Mouse (Mus musculus) stomach, postnatal 0 days (tissue): ENCODE measurements around the gene Cdc42bpa. TPM values are rescaled to one million over a fixed set of nuclear protein-coding genes. Genes with fewer than 3 reads are reported as not detected.

Experiments used
- ATAC-seq: fragments of 200-750 bp; cut with Nextera tagmentation; 2 replicates; pipeline ENCODE4 v1.8.0; 2017; ENCODE audit not compliant: low FRiP score, low TSS enrichment
- DNase-seq: peaks from one replicate; pipeline ENCODE4 v3.0.0-alpha.2; 2016; ENCODE audit warnings: low spot score
- H3K27ac ChIP-seq: fragments of 300-500 bp; sonication (generic); replicated peaks from 2 replicates; pipeline ENCODE4 v1.5.1; 2014; ENCODE audit warnings: mild to moderate bottlenecking, control low read depth
- H3K27me3 ChIP-seq: fragments of 300-500 bp; sonication (generic); 2 replicates; pipeline ENCODE4 v1.6.1; 2014; ENCODE audit warnings: low read length; ENCODE audit not compliant: control insufficient read depth, insufficient read depth
- H3K36me3 ChIP-seq: fragments of 300-500 bp; sonication (generic); 2 replicates; pipeline ENCODE4 v1.6.1; 2014; ENCODE audit warnings: low read length, mixed read lengths; ENCODE audit not compliant: control insufficient read depth, insufficient read depth
- H3K4me1 ChIP-seq: fragments of 300-500 bp; sonication (generic); replicated peaks from 2 replicates; pipeline ENCODE4 v1.6.1; 2014; ENCODE audit warnings: antibody characterized with exemption; ENCODE audit not compliant: control insufficient read depth, insufficient read depth
- H3K4me2 ChIP-seq: fragments of 300-500 bp; sonication (generic); replicated peaks from 2 replicates; pipeline ENCODE4 v1.6.1; 2014; ENCODE audit warnings: low read depth, mild to moderate bottlenecking, control low read depth, moderate library complexity
- H3K4me3 ChIP-seq: fragments of 300-500 bp; sonication (generic); 2 replicates; pipeline ENCODE4 v1.5.1; 2014; ENCODE audit warnings: low read depth, low read length, control low read depth
- H3K9ac ChIP-seq: fragments of 300-500 bp; sonication (generic); 2 replicates; pipeline ENCODE4 v1.6.1; 2014; ENCODE audit warnings: mild to moderate bottlenecking, low read length, control low read depth, mixed read lengths
- H3K9me3 ChIP-seq: fragments of 300-500 bp; sonication (generic); 2 replicates; pipeline ENCODE4 v1.6.1; 2016; ENCODE audit warnings: low read length; ENCODE audit not compliant: control insufficient read depth
- CTCF ChIP-seq: IDR thresholded peaks from 2 replicates; pipeline ENCODE4 v1.5.1; 2016; ENCODE audit warnings: antibody characterized with exemption, low read depth, mild to moderate bottlenecking, moderate library complexity
- EP300 ChIP-seq: optimal IDR thresholded peaks from 2 replicates; pipeline ENCODE3; 2016; ENCODE audit warnings: antibody characterized with exemption
- WGBS: fragments of 180-500 bp; shearing (Covaris S2); extraction: QIAGEN DNeasy Blood & Tissue Kit; methylation state at CpG from one replicate; pipeline ENCODE4 v1.1.7; 2014; 5-methylcytosine and 5-hydroxymethylcytosine counted together
- polyA plus RNA-seq: library from polyadenylated mRNA; unstranded; fragments of >200 nt; fragmentation: Nextera tagmentation; extraction: Ambion mirVana; gene quantifications from 2 replicates; pipeline ENCODE4 v1.2.1, GENCODE M21; 2015

Cdc42bpa gene
- polyA plus RNA-seq, 1 experiment from 2014 or later: 8.0 TPM

DNA sequence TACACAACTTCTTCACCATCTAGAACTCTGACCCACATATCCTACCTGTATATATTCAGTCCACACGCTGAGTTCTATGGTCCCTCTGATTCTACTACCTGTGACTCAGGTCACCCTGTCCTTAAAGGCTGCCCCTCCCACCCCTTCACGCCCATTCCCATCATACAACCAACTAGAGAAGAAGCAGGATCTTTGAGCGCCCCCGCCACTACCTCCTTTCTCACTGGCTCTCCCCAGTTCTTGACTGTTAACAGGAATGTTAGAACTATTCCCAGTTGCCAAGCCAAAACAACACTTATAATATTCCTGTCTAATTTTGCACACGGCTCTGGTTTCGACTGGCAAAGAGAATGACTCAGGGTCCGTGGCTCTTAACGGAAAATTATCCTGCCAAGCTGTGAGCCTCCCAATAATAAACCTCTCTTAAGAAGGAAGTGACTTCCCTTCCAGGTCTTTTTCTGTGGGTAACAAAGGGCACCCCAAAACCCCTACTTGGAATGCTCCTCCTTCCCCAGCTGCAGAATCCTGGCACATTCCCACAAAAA, 233.2 kb downstream of the Cdc42bpa start:
- Histone ChIP-seq H3K4me3 (no peak overlapping the region), H3K4me1 (peaks cover 5% of the 10 kb centered on the region; the same call in 1 of the 2 replicates), H3K36me3 (no peaks in the 10 kb centered on the region), H3K27me3 (no peaks in the 10 kb centered on the region), H3K9me3 (no peaks in the 10 kb centered on the region), H3K27ac (no peak overlapping the region), H3K4me2 (no peak overlapping the region), H3K9ac (no peak overlapping the region)
- 65% methylated on average over 8 of the region's 8 CpGs for WGBS
- ATAC-seq (no peak), DNase-seq (no peak)
- TF ChIP-seq CTCF: no peak
- TF ChIP-seq EP300: no peak

- H3K36me3 ChIP-seq: no peaks in the 10 kb centered on the region
- DNase-seq (no peak), ATAC-seq (no peak)
- H3K9ac ChIP-seq: no peak overlapping the region
- 73% methylated on average over 9 of the region's 9 CpGs for WGBS
- no peak overlapping the region for H3K27ac ChIP-seq
- no peaks in the 10 kb centered on the region for H3K27me3 ChIP-seq
- TF ChIP-seq CTCF: no peak
- no peak for TF ChIP-seq EP300
- peak overlapping the region; percentile 63; the same call in 1 of the 2 replicates for H3K4me2 ChIP-seq
- H3K4me1 ChIP-seq: peaks cover 5% of the 10 kb centered on the region; the same call in 1 of the 2 replicates
- no peak overlapping the region for H3K4me3 ChIP-seq
- H3K9me3 ChIP-seq: no peaks in the 10 kb centered on the region
These were observed 233.8 kb downstream of the Cdc42bpa start for GRCm38 (mm10) chr1:180194048-180194447.

DNA sequence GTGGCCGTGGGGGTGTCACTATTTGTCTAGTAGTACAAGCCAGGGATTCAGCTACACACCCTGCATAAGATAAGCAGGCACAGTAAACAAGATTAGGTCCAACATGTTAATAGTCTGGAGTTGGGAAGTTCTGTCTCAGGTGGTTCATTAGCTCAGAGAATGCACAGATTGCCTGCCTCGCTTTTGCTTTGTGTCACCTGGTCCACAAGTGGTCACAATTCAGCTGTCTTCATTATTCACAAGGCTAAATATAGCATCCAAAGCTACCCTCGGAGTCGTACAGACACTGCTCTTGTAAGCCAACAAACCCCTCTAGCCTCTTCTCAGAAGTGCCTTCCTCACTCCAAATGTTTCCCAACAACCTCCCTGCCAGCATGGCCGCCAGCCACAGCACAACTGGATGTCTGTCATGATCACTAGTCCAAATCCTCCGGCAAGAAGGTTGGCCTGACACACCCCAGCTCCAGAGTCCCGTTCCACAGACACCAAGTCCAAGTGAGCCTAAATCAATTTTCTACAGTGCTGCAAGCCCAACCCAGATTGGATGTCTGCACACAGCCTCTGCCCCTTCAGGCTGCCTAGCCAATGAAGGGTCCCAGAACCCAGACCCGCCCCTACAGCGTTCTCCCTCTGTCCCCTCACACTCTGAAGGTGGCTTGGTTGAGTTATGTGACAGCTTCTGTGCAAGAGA, 234.7 kb downstream of the Cdc42bpa start:
- Histone ChIP-seq H3K27ac (peak overlapping the region; percentile 82; the same call in 1 of the 2 replicates), H3K4me1 (peaks cover 5% of the 10 kb centered on the region; the same call in 1 of the 2 replicates), H3K27me3 (no peaks in the 10 kb centered on the region), H3K4me2 (peak overlapping the region; percentile 63), H3K9ac (peak overlapping the region; percentile 72), H3K9me3 (no peaks in the 10 kb centered on the region), H3K36me3 (no peaks in the 10 kb centered on the region), H3K4me3 (peak overlapping the region; percentile 66)
- DNase-seq (peak; percentile 66), ATAC-seq (peak; percentile 60)
- 17% methylated on average over 9 of the region's 9 CpGs for WGBS
- TF ChIP-seq EP300 (no peak), CTCF (no peak)

DNA sequence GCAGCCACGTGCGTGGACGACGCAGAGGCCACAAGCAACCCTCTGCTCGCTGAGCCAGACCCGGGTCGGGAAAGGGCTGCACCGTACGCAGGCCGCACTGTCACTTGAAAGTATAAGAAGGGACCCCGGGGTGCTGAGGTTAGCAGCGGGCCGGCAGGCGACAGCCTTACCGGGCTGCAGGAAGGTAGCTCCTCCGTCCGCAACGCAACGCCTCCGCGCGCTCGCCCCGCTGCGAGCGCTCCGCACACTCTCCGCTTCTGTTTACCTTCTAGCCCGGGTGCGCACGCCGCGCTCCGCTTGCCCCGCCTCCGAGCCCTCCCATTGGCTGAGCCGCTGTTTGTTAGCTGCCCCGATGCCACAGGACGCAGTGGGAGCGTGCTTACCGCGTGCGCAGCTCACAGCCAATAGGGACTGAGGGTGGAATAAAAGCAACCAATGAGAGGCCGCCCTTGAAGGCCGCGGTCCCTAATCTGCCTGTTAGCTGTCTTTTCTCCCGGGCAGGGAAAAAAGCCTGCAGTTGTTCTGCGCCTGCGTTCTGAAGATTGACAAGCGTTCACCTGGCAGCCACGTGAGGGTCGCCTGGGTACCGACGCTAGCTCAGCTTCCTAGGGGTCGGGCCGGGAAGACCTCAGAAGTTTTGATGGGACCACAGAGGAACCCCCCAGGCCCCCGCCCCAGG, 235.6 kb downstream of the Cdc42bpa start:
- ATAC-seq: peak; percentile 99
- peaks cover 5% of the 10 kb centered on the region; the same call in 1 of the 2 replicates for H3K4me1 ChIP-seq
- no peaks in the 10 kb centered on the region for H3K27me3 ChIP-seq
- peak overlapping the region; percentile 72 for H3K9ac ChIP-seq
- no peaks in the 10 kb centered on the region for H3K9me3 ChIP-seq
- peak; percentile 99 for DNase-seq
- H3K4me3 ChIP-seq: peak overlapping the region; percentile 66
- under 1% methylated on average over 57 of the region's 57 CpGs for WGBS
- TF ChIP-seq CTCF (no peak), EP300 (no peak)
- H3K36me3 ChIP-seq: no peaks in the 10 kb centered on the region
- H3K4me2 ChIP-seq: peak overlapping the region; percentile 63
- H3K27ac ChIP-seq: peak overlapping the region; percentile 82

- H3K27me3 ChIP-seq: no peaks in the 10 kb centered on the region
- peak overlapping the region; percentile 63 for H3K4me2 ChIP-seq
- TF ChIP-seq EP300 (no peak), CTCF (no peak)
- DNase-seq (no peak), ATAC-seq (no peak)
- H3K27ac ChIP-seq: 0 out of 2 replicates have a peak overlapping the region, but pooled peaks have one; percentile 19
- H3K36me3 ChIP-seq: no peaks in the 10 kb centered on the region
- H3K9me3 ChIP-seq: no peaks in the 10 kb centered on the region
- no peak overlapping the region for H3K9ac ChIP-seq
- WGBS: 90% methylated on average over 9 of the region's 9 CpGs
- peak overlapping the region; percentile 66; the same call in 1 of the 2 replicates for H3K4me3 ChIP-seq
- H3K4me1 ChIP-seq: peaks cover 5% of the 10 kb centered on the region; the same call in 1 of the 2 replicates
These were observed 236.2 kb downstream of the Cdc42bpa start for GRCm38 (mm10) chr1:180196508-180196907.
